Mouse (Mus musculus): ENCODE measurements around the gene Magohb.

- TF ChIP-seq POLR2A (IDR thresholded peaks at IDR 0.05; ENCODE audit: low read depth, low read length) (no peak), CTCF (IDR thresholded peaks at IDR 0.05; ENCODE audit: borderline replicate concordance, insufficient read depth, low read length) (no peak)
Measured at GRCm38 (mm10) chr6:131276659-131277058, 16.4 kb downstream of the Magohb start.
